Mouse (Mus musculus): ENCODE measurements around the gene Flt3.

GRCm38 (mm10) chr5:147399843-147400504 lies at the start of gene Flt3:
- peak; percentile 63 for TF ChIP-seq POLR2A (IDR thresholded peaks at IDR 0.05; ENCODE audit: low read depth, low read length)
- no peak for TF ChIP-seq JUN (IDR thresholded peaks at IDR 0.05; ENCODE audit: insufficient read depth, low read depth, low read length)
- no peak for TF ChIP-seq CTCF (conservative IDR thresholded peaks at IDR 0.05 in 1 of 2, IDR thresholded peaks at IDR 0.05 in 1 of 2; ENCODE audit: low read depth in 2 of 2, low read length in 2 of 2)
- no peak for TF ChIP-seq MEF2A (IDR thresholded peaks at IDR 0.05; ENCODE audit: borderline replicate concordance, low read depth, low read length)
- TF ChIP-seq MAFK (IDR thresholded peaks at IDR 0.05; ENCODE audit: insufficient replicate concordance, low read length): no peak
- TF ChIP-seq PAX5 (IDR thresholded peaks at IDR 0.05; ENCODE audit: low read length): no peak
